Mouse (Mus musculus) kidney, embryonic 14.5 days (tissue): Measurements from ENCODE around the gene Apex1. TPM values are rescaled to one million over a fixed set of nuclear protein-coding genes. Genes with fewer than 3 reads are reported as not detected.
"Not testable (repeated sequence)": the region's sequence is repeated elsewhere in the genome, so short reads cannot be mapped to it uniquely, and the experiment has no call there.

Source experiments
- ATAC-seq: fragments of 200-750 bp; cut with Nextera tagmentation; 2 replicates; pipeline ENCODE4 v1.8.0; 2017; ENCODE audit warnings: moderate number of reproducible peaks, mild to moderate bottlenecking, moderate TSS enrichment, moderate library complexity; ENCODE audit not compliant: low FRiP score, low TSS enrichment
- H3K27ac ChIP-seq: fragments of 300-500 bp; sonication (generic); 2 replicates; pipeline ENCODE4 v1.5.1; 2014; ENCODE audit warnings: low read depth, mild to moderate bottlenecking, low read length, moderate library complexity, mixed read lengths
- H3K27me3 ChIP-seq: fragments of 300-500 bp; sonication (generic); 2 replicates; pipeline ENCODE4 v1.6.1; 2014; ENCODE audit warnings: mild to moderate bottlenecking, low read length; ENCODE audit not compliant: control insufficient read depth, insufficient read depth
- H3K36me3 ChIP-seq: fragments of 300-500 bp; sonication (generic); 2 replicates; pipeline ENCODE4 v1.6.1; 2014; ENCODE audit warnings: low read length, mixed read lengths; ENCODE audit not compliant: control insufficient read depth, insufficient read depth
- H3K4me1 ChIP-seq: fragments of 300-500 bp; sonication (generic); 2 replicates; pipeline ENCODE4 v1.6.1; 2014; ENCODE audit warnings: low read length, mixed read lengths; ENCODE audit not compliant: control insufficient read depth, insufficient read depth
- H3K4me2 ChIP-seq: fragments of 300-500 bp; sonication (generic); replicated peaks from 2 replicates; pipeline ENCODE4 v1.6.1; 2014; ENCODE audit warnings: low read depth, mild to moderate bottlenecking, low read length
- H3K4me3 ChIP-seq: fragments of 300-500 bp; sonication (generic); 2 replicates; pipeline ENCODE4 v1.5.1; 2014; ENCODE audit warnings: mild to moderate bottlenecking, low read length
- H3K9ac ChIP-seq: fragments of 300-500 bp; sonication (generic); 2 replicates; pipeline ENCODE4 v1.6.1; 2014; ENCODE audit warnings: low read depth, mild to moderate bottlenecking, low read length, moderate library complexity
- H3K9me3 ChIP-seq: fragments of 300-500 bp; sonication (generic); 2 replicates; pipeline ENCODE4 v1.6.1; 2016; ENCODE audit warnings: low read length; ENCODE audit not compliant: control insufficient read depth
- WGBS: fragments of 180-500 bp; shearing (Covaris S2); extraction: QIAGEN DNeasy Blood & Tissue Kit; methylation state at CpG from one replicate; pipeline ENCODE4 v1.1.7; 2014; 5-methylcytosine and 5-hydroxymethylcytosine counted together
- polyA plus RNA-seq: library from polyadenylated mRNA; unstranded; fragments of >200 nt; fragmentation: Nextera tagmentation; extraction: Ambion mirVana; gene quantifications from 2 replicates; pipeline ENCODE4 v1.2.1, GENCODE M21; 2014

Gene Apex1
- polyA plus RNA-seq, 1 experiment from 2014 or later = 354 TPM

DNA sequence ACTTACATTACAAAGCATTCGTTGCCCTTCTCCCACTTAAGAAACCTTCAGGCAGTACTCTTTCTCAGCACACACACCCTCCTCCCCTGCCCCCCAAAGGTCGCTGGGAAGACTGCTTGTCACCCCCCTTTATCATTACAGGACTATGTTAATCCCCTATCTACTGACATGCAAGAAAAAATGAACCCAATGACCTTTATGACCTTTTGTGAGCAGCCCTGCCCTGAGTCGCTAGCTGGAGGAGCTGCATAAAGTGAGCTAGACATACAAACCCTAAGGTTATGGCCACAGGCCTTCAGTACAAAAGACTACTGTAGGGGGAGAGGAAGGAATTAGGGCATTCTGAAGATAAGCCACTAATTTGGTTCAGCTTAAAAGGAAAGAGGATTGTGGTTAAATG is 13.4 kb upstream of the Apex1 start:
- Histone ChIP-seq H3K27ac (no peak overlapping the region), H3K9me3 (no peaks in the 10 kb centered on the region), H3K36me3 (peaks cover 35% of the 10 kb centered on the region), H3K9ac (no peak overlapping the region), H3K4me2 (no peak overlapping the region), H3K4me1 (no peaks in the 10 kb centered on the region), H3K27me3 (no peaks in the 10 kb centered on the region), H3K4me3 (no peak overlapping the region)
- 59% methylated on average over 3 of the region's 3 CpGs for WGBS
- ATAC-seq = no peak

DNA sequence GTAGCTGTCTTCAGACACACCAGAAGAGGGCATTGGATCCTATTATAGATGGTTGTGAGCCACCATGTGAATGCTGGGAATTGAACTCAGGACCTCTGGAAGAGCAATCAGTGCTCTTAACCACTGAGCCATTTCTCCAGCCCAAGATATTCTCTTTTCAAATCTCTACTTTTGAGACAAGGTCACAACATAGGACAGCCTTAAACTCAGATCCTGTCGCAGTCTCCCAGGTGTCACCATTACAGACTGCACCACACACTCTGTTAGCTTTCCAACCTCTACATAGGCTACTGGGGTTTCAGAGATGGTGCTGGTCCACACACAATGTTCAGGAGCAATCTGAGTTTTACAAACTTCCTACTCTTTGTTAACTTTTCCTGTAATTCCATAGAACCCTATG is 1.3 kb upstream of the Apex1 start:
- not testable (repeated sequence) for H3K9me3 ChIP-seq, ATAC-seq, H3K27me3 ChIP-seq, H3K27ac ChIP-seq, H3K4me1 ChIP-seq
- Histone ChIP-seq H3K4me2 (peak overlapping the region; percentile 71), H3K36me3 (peaks cover 36% of the 10 kb centered on the region), H3K9ac (peak overlapping the region; percentile 92), H3K4me3 (peak overlapping the region; percentile 90)
- 74% methylated on average over 1 of the region's 1 CpGs for WGBS

DNA sequence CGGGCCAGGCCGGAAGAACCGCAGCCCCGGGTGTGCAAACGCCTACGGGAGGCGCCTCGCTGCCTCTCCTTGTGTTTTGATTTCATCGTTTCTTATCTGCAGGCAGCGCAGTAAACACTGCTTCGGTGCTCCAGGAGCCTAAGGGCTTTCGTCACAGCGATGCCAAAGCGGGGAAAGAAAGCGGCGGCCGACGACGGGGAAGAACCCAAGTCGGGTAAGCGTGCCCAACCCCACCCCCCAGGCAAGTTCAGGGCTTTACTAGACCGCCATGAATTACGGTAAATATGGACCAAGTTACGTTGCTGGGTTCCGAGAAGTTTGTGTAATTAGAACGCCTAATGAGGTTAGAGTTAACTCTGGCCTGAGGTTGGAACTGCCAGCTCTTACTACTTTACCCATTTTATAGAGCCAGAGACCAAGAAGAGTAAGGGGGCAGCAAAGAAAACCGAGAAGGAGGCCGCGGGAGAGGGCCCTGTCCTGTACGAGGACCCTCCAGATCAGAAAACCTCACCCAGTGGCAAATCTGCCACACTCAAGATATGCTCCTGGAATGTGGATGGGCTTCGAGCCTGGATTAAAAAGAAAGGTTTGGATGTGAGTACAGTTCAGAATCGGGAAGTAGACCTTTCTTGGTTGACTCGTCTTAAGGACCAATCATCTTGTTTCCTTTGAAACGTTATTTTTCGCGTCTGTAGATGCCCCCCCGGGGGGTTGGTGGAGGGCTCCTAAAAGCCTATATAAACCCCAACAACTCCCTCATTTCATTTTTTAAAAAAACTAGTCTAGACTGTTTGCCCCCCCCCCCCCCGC is 548 bp downstream of the Apex1 start:
- Histone ChIP-seq H3K27ac (peak overlapping the region; percentile 94), H3K9ac (peak overlapping the region; percentile 92), H3K4me1 (peaks cover 17% of the 10 kb centered on the region), H3K9me3 (no peaks in the 10 kb centered on the region), H3K36me3 (peaks cover 36% of the 10 kb centered on the region), H3K4me3 (peak overlapping the region; percentile 90), H3K27me3 (no peaks in the 10 kb centered on the region), H3K4me2 (peak overlapping the region; percentile 59)
- 1% methylated on average over 38 of the region's 38 CpGs for WGBS
- ATAC-seq = no peak; the same call in 1 of the 2 replicates

GRCm38 (mm10) chr14:50927366-50927765 is 2.6 kb downstream of the Apex1 start:
- 74% methylated on average over 3 of the region's 3 CpGs for WGBS
- H3K36me3 ChIP-seq = peaks cover 36% of the 10 kb centered on the region

GRCm38 (mm10) chr14:50929951-50930350 is 5.2 kb downstream of the Apex1 start:
- Histone ChIP-seq H3K27ac (peak overlapping the region; percentile 82; the same call in 1 of the 2 replicates), H3K9ac (peak overlapping the region; percentile 97), H3K4me3 (peak overlapping the region; percentile 96), H3K4me1 (peaks cover 13% of the 10 kb centered on the region), H3K36me3 (peaks cover 36% of the 10 kb centered on the region), H3K27me3 (no peaks in the 10 kb centered on the region), H3K4me2 (peak overlapping the region; percentile 77), H3K9me3 (no peaks in the 10 kb centered on the region)
- ATAC-seq = no peak
- WGBS = 8% methylated on average over 10 of the region's 10 CpGs

More at GRCm38 (mm10) chr14:50927366-50927765, 2.6 kb downstream of the Apex1 start:
- no peak for ATAC-seq
- Histone ChIP-seq H3K4me1 (peaks cover 17% of the 10 kb centered on the region), H3K4me2 (no peak overlapping the region), H3K9ac (no peak overlapping the region), H3K9me3 (no peaks in the 10 kb centered on the region), H3K27me3 (no peaks in the 10 kb centered on the region), H3K27ac (no peak overlapping the region), H3K4me3 (no peak overlapping the region)

DNA sequence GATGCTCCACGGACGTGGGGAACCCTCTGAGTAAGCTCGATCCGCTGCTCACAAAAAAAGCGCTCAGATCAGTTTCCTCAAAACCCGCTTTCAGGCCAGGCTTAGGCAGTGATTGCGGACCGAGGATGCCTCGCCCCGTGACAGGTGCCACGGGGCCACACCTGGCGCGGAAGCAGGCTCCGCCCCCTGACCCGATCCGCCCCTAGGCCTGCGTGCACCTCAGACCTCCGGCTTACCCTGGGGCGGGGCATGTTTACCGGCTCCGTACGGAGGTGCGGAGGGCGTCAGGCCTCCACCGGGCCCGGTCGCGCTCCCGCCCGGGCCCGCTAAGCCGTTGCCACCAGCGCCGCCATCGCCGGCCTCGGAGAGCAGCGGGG is 5.6 kb downstream of the Apex1 start:
- H3K9ac ChIP-seq = peak overlapping the region; percentile 97
- H3K4me3 ChIP-seq = peak overlapping the region; percentile 96
- WGBS = under 1% methylated on average over 34 of the region's 38 CpGs
- peaks cover 13% of the 10 kb centered on the region for H3K4me1 ChIP-seq
- no peaks in the 10 kb centered on the region for H3K9me3 ChIP-seq
- H3K27ac ChIP-seq = peak overlapping the region; percentile 82
- no peaks in the 10 kb centered on the region for H3K27me3 ChIP-seq
- H3K36me3 ChIP-seq = peaks cover 36% of the 10 kb centered on the region
- H3K4me2 ChIP-seq = peak overlapping the region; percentile 77
- peak; percentile 48 for ATAC-seq

GRCm38 (mm10) chr14:50930754-50931492 is 6.2 kb downstream of the Apex1 start, which contains the start of the genes Pip4p1 and Pnp:
TSS of gene Pip4p1 (minus strand) at chr14:50930856.
TSS of gene Pnp (plus strand) at chr14:50931082.
- H3K4me2 ChIP-seq = peak within 1 kb of the TSS; percentile 77
- under 1% methylated on average over 54 of the region's 68 CpGs for WGBS
- H3K27ac ChIP-seq = peak within 1 kb of the TSS; percentile 82
- no peaks in the 10 kb centered on the region for H3K27me3 ChIP-seq
- H3K36me3 ChIP-seq = peaks cover 36% of the 10 kb centered on the region
- peak within 1 kb of the TSS; percentile 96 for H3K4me3 ChIP-seq
- H3K9me3 ChIP-seq = no peaks in the 10 kb centered on the region
- ATAC-seq = peak; percentile 99
- peaks cover 10% of the 10 kb centered on the region for H3K4me1 ChIP-seq
- H3K9ac ChIP-seq = peak within 1 kb of the TSS; percentile 97

DNA sequence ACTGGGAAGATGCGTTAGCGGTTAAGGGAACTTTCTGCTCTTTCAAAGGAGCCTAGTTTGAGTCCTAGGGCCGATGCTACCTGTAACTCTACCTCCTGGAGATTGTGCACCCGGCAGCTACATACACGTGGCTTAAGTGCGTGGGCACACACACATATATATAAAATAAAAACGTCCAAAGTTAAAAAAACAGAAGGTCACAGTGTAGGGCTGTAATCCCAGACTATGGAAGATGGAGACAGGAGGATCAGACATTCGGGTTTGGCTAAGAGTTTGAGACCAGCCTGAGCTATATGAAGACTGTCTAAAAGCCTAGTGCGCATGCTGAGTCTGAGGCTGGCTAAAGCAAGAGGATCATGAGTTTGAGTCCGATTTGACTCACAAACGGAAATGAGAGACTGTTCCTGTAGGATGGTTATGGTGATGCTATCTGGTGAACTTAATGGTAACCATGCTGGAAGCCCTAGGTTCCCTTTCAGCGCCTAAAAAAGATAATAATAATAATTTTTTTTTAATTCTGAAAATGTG is 6.8 kb downstream of the Apex1 start:
- no peak for ATAC-seq
- Histone ChIP-seq H3K9me3 (no peaks in the 10 kb centered on the region), H3K27me3 (no peaks in the 10 kb centered on the region), H3K36me3 (peaks cover 30% of the 10 kb centered on the region), H3K4me2 (peak overlapping the region; percentile 62), H3K4me3 (peak overlapping the region; percentile 96), H3K9ac (peak overlapping the region; percentile 62; the same call in 1 of the 2 replicates), H3K4me1 (peaks cover 7% of the 10 kb centered on the region), H3K27ac (peak overlapping the region; percentile 77)
- 13% methylated on average over 12 of the region's 12 CpGs for WGBS
